Mouse (Mus musculus) CD8-positive naive resting alpha-beta T cell, adult 2 months (primary cell): ENCODE results near the gene Nlrp10.

Source experiments
- DNase-seq, 2 experiments: peaks; one replicate each; pipeline ENCODE4 v3.0.0; 2022; ENCODE audit warnings: low read depth in 2 of 2, low spot score in 2 of 2

Gene Nlrp10

DNA sequence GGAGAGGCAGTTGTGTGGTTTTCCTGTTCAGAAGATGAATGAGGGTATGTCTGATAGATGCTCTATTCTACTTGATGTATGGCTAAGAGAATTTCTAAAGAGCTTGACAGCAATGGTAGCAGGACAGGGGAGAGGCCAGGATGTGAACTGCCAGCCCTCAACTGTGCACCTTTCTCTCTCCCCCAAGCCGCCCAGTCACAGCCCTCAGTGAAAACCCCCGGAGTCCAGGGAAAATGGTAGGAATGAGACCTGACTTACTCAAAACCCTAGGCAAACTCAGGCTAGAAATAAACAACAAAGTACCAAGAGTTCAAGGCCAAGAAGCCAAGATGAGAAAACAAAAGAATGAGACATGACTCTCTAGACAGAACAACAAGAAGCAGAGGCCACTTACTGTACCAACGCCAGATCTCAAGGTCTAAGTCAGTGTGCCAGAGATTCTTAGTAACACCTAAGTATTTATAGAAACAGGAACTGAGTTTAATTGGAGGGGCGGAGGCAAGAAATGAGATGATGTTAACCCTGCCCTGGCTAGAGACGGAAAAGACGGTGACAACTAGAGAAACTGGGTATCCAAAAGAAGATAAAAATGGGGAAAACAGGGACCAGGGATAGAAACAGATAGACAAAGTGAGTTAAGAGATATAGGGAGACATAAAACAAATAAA, at the start of gene Nlrp10:
Nlrp10 (minus strand) TSS at position 453 of the 668 bp plus-strand sequence.
- no peak for DNase-seq

DNA sequence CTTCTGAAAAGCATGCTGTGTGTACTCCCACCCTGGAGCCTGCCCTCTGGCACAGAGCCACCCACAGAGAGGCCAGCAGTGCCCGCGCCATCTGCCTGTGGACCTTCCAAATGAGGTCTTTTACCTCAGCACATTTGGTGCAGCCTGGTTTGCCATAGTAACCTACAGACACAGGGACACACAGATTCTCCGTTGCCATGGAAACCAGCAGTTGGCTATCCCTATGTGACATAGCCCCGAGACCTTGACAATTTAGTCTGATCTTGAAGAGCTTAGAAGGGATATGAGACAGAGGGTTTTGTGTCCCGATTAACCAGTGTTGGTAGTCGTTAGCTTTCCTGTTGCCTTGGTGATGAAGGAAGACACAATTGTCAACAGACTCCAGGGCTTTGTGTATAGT, 42.3 kb upstream of the Nlrp10 start:
- no peak for DNase-seq

- no peak for DNase-seq
Observed at GRCm38 (mm10) chr7:108968201-108968600, 38.2 kb upstream of the Nlrp10 start.

- DNase-seq: peak in 1 of 2 experiments; percentile 24
Observed at GRCm38 (mm10) chr7:108966742-108967362, 36.9 kb upstream of the Nlrp10 start.

DNA sequence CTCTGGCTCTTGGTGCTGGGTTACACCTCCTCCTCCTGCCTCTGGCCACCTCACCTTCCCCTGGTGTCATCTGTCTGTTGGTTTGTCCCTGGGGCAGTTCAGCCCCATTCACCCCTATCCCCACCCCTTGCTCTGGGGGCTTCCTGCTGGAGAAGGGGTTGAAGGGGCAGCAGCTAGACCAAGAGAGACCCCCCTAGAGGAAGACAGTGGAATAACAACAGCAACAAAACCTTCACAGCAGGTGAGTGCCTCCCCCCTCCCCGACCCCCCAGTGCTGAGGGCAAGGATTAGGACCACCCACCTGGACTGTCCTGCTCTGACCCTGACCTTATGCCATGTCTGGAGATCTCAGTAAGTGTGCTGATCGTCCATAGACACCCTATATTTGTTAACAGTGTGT, 36.0 kb upstream of the Nlrp10 start:
- DNase-seq: no peak

DNA sequence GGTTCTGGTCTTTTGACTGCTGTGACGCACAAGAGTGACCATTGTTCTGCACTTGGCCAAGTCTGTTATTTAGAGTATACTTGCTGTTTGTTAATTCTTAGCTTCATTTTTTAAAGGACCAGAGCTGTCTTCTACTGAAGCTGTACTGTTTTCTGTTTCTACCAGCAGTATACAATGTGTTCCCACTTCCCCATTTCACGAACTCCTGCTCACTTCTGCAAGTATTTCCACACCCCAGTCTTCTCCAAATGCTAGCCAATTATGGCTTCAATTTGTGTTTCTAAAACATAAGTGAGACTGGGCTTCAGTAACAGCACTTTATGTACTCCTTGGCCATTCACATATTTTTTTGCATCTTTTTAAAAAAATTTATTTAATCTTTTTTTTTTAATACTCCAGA, 27.8 kb upstream of the Nlrp10 start:
- DNase-seq: no peak

GRCm38 (mm10) chr7:108954185-108954584, 24.2 kb upstream of the Nlrp10 start:
- DNase-seq: no peak

DNA sequence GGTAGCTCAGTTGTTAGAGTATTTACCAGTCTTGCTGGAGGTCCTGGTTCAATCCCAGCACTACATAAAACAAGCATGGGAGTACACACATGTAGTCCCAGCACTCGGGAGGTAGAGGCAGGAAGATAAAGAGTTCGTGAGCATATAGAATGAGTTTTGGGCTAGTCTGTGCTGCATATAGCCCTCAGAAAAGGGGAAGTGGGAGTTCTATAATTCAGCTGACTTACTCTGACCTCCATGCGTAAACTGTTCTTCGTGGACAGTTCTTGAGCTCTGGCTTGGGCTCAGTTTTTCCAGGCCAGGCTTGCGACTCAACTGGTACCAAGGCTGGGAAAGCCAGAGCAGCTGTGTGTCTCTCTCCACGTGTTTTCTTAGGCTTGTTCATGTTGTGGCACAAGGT, 22.8 kb upstream of the Nlrp10 start:
- DNase-seq: no peak

DNA sequence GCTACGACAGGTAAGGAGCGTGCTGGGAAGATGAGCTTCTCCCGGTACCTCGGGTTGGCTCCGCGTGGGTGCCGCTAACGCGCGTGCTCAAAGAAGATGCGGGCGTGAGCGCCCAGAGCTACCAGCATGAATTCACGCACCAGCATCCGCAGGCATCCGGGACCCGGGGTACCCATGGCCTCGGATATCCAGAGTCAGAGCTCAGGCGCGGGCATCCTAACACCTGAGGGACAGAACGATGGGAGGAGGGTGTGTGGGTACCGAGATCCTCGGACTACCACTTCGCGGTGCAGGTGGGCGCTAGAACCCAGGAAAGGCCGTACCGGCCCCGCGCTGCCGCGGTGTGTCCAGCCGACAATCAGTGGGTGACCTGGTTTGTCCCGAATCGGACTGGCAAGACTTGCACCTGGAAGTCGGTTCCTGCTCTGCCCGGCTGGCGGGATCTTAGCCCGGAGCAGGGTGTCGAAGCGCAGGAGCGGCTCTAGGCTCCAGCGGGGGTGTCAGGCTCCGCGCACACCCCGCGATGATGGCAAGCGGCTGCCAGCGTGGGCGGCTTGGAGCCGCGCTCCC, 20.9 kb upstream of the Nlrp10 start:
- no peak for DNase-seq

DNA sequence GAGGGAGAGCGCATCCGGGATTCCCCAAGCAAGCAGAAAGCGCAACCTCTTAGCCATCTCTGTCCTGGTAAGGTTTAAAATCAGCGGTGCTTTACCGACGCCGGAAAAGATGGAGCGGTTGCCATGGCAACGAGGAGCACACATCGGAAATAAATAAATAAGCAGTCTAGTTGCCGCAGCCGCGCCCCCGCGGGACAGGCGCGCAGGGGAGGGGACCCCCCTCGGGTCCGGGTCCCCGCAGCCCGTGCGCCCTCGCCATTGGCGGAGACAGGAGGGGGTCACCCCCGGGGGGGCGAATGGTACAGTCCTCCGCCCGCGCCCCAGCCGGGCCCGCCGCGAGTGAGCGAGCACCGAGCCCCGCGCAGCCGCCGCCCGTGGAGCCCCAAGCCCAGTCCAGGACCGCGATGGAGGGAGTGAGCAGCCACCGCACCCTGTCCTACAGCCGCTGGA, 20.4 kb upstream of the Nlrp10 start, which contains the start of gene Tub:
Tub (plus strand) TSS at position 27 of the 450 bp plus-strand sequence.
- peak in 1 of 2 experiments; percentile 25 for DNase-seq

DNA sequence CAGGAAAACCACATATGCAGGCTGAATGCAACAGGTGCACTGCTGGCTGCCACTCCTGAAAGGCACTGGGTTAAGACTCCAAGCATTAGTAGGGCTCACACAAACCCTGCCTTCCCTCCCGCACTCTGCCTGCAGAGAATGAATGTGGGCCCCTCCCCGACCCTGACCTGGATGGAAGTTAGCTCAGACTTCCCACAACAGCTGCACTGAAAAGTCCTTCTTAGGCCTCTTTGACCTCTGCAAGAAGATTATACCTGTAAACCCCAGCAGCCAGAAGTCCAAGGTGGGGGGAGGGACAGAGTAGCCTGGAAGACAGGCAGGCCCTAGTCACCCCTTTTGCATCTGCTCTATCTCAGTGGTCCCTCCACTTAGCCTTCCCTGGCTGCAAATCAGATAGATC, 19.3 kb upstream of the Nlrp10 start:
- DNase-seq: no peak

- DNase-seq: no peak
Observed at GRCm38 (mm10) chr7:108948611-108949010, 18.6 kb upstream of the Nlrp10 start.

- DNase-seq: peak; percentile 14 to 27
Observed at GRCm38 (mm10) chr7:108944002-108944401, 14.0 kb upstream of the Nlrp10 start.

GRCm38 (mm10) chr7:108941466-108941865, 11.5 kb upstream of the Nlrp10 start:
- DNase-seq: no peak

- no peak for DNase-seq
Observed at GRCm38 (mm10) chr7:108936591-108936990, 6.6 kb upstream of the Nlrp10 start.

GRCm38 (mm10) chr7:108935411-108935810, 5.4 kb upstream of the Nlrp10 start:
- DNase-seq: no peak

DNA sequence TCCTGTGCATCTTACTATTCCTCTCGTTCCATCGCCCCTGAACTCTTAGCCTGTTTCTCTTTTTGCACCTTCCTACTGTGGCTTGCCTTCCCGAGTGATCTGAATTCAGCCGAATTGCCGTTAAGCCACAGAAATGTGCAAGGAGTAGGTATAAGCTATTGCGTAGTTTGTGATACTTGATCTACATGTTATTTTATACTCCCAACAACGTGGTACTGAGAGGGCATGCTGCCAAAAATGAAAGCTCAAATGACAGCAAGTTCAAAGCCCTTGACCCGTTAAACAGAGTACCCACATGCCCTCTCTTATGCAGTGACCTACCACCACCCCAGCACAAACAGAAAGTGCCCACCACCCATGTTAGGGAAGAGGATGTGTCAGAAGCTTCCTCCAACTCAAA, 4.9 kb upstream of the Nlrp10 start:
- DNase-seq: no peak

GRCm38 (mm10) chr7:108933794-108934731, 4.1 kb upstream of the Nlrp10 start, which contains the start of gene Eif3f:
Gene Eif3f (plus strand): TSS chr7:108934417.
- DNase-seq: peak; percentile 90 to 92

DNA sequence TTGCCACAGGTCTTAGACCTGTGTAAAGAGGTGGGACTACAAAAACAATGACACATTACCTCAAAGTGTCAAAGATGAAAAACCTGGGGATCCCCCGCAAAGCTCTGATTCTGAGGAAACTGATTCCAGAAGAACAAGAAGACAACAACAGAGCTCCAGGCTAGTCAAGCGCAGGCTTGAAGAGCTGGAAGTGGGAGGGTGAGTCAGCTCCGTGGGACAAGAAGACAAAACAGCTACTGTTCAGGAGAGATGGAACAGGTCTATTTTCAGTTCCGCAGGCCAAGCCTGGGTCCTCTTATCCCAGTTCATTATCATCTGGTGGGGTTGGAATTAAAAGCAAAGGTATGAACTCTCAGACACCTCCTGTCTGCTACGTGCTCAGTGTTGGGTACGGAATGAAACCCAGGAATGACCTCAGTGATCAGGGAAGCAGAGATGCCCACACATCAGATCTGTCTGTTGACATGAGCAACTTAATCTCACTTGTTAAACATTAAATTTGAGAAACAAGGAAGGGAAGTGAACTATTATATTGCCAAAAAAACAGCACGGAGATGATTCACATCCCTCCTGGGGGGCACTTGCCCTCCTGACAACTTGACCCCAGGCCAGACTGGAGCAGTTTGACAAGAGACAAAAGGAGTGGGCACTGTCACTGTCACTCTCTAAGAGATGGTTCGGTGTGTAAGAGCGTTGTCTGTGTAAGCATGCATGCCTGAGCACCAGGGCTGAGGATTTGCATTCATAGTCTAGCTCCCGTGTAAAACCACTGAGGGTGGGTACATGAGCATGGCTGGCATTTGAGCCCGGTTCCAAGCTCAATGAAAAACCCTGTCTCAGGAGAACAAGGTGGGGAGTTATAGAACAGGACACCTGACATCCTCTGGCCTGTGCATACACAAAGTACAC, 1.4 kb downstream of the Nlrp10 start:
- no peak for DNase-seq

DNA sequence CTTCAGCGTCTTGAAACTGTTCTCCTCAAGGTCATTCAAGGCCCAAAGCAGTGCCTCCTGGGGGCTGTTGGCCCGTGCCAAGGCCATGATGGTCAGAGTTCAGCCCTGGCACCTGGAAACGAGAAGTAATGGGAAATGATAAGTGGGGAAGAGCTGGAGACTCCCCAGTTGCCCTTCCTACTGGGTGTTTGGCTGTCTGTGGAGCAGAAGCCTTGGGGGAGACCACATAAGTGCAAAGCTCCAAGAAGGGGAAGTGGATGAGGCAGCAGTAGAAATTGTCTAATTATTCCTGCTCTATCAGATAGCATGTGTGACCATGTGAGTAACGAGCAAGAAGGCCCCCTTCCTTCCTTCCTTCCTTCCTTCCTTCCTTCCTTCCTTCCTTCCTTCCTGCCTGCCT, 2.9 kb downstream of the Nlrp10 start:
- DNase-seq: no peak
